Mouse (Mus musculus) CD4-positive, CD25-positive, alpha-beta regulatory T cell, adult 4 months (primary cell): Measurements from ENCODE around the gene Tmem232. TPM values are rescaled to one million over a fixed set of nuclear protein-coding genes. Genes with fewer than 3 reads are reported as not detected.

Source experiments
- polyA plus RNA-seq, 2 experiments: library from polyadenylated mRNA; unstranded; fragments of 100-300 nt; shearing (Covaris generic); gene quantifications; one replicate each; pipeline ENCODE4 v1.2.1; 2017

The Tmem232 gene
- polyA plus RNA-seq, 2 experiments from 2014 or later, result not detected

Other genes with a start within 250 kb of the Tmem232 start
- gene Vapa, start 72.8 kb upstream of the Tmem232 start, polyA plus RNA-seq, result 10 to 100 TPM; 24.0 to 50.2 TPM
- gene Txndc2, start 101.4 kb upstream of the Tmem232 start, polyA plus RNA-seq, result not detected
- 1 to 10 TPM; 3.3 to 4.2 TPM for gene Rab31, start 232.0 kb upstream of the Tmem232 start, polyA plus RNA-seq
- gene Ppp4r1, start 241.8 kb upstream of the Tmem232 start, polyA plus RNA-seq, result 10 to 100 TPM; 25.1 to 30.4 TPM